Mouse (Mus musculus) left cerebral cortex, postnatal 14 days (tissue): Measurements from ENCODE around the gene Irx3. TPM values are rescaled to one million over a fixed set of nuclear protein-coding genes. Genes with fewer than 3 reads are reported as not detected.

Source experiments
- DNase-seq, 2 experiments: peaks; one replicate each; pipeline ENCODE4 v3.0.0; 2021 to 2022; ENCODE audit warnings: low spot score in 2 of 2, mixed read lengths in 1 of 2
- intact Hi-C: fragments of 180-260 bp; cut with DNase I; formaldehyde crosslinking; loops from one replicate; pipeline ENCODE4 v1.15.1; 2025
- total RNA-seq, 2 experiments: library from RNA; stranded (reverse); gene quantifications; 2 replicates each; pipeline ENCODE4 v1.2.3; 2021

Gene Irx3
- total RNA-seq, 2 experiments from 2014 or later = 0.22 TPM; not detected in 1

- intact Hi-C loops = no loop called here
- DNase-seq = no peak
These were observed 795 bp upstream of the Irx3 start for GRCm38 (mm10) chr8:91802401-91803322.

GRCm38 (mm10) chr8:91801241-91801811, 541 bp downstream of the Irx3 start:
- intact Hi-C loops = no loop called here

GRCm38 (mm10) chr8:91800523-91801240, 1.2 kb downstream of the Irx3 start:
- DNase-seq = no peak
- intact Hi-C loops = no loop called here

More at GRCm38 (mm10) chr8:91801241-91801811, 541 bp downstream of the Irx3 start:
- no peak for DNase-seq

- intact Hi-C loops = loop anchor here (2.0 to 5.0 kb wide), 2 partner anchors 268 to 555 kb away; no protein-coding TSS in a partner anchor
- DNase-seq = no peak
These were observed 2.0 kb downstream of the Irx3 start for GRCm38 (mm10) chr8:91799681-91800522.

GRCm38 (mm10) chr8:91799016-91799581, 2.8 kb downstream of the Irx3 start:
- DNase-seq = no peak
- intact Hi-C loops = loop anchor here (2.0 to 5.0 kb wide), 2 partner anchors 267 to 556 kb away; no protein-coding TSS in a partner anchor

- intact Hi-C loops = loop anchor here (2.0 to 5.0 kb wide), 2 partner anchors 265 to 557 kb away; no protein-coding TSS in a partner anchor
- peak in 1 of 2 experiments; percentile 38 for DNase-seq
These were observed 4.1 kb downstream of the Irx3 start for GRCm38 (mm10) chr8:91797626-91798271.

GRCm38 (mm10) chr8:91793846-91794245, 8.0 kb downstream of the Irx3 start:
- no peak for DNase-seq
- intact Hi-C loops = no loop called here

GRCm38 (mm10) chr8:91787194-91787895, 14.5 kb downstream of the Irx3 start:
- no peak for DNase-seq
- intact Hi-C loops = no loop called here

- no peak for DNase-seq
- intact Hi-C loops = no loop called here
These were observed 18.9 kb downstream of the Irx3 start for GRCm38 (mm10) chr8:91782940-91783339.

GRCm38 (mm10) chr8:91782201-91782600, 19.7 kb downstream of the Irx3 start:
- intact Hi-C loops = no loop called here
- DNase-seq = no peak

- DNase-seq = no peak
- intact Hi-C loops = no loop called here
These were observed 21.2 kb downstream of the Irx3 start for GRCm38 (mm10) chr8:91780648-91781047.

- intact Hi-C loops = no loop called here
- DNase-seq = no peak
These were observed 33.0 kb downstream of the Irx3 start for GRCm38 (mm10) chr8:91768857-91769256.

GRCm38 (mm10) chr8:91765411-91766034, 36.3 kb downstream of the Irx3 start:
- intact Hi-C loops = no loop called here
- no peak for DNase-seq

- DNase-seq = no peak
- intact Hi-C loops = no loop called here
These were observed 46.3 kb downstream of the Irx3 start for GRCm38 (mm10) chr8:91755566-91755965.

GRCm38 (mm10) chr8:91755062-91755461, 46.8 kb downstream of the Irx3 start:
- DNase-seq = no peak

GRCm38 (mm10) chr8:91750794-91751125, 51.1 kb downstream of the Irx3 start:
- DNase-seq = no peak
- intact Hi-C loops = no loop called here

More at GRCm38 (mm10) chr8:91755062-91755461, 46.8 kb downstream of the Irx3 start:
- intact Hi-C loops = no loop called here

GRCm38 (mm10) chr8:91750096-91750793, 51.6 kb downstream of the Irx3 start:
- intact Hi-C loops = no loop called here
- no peak for DNase-seq
